Mouse (Mus musculus) CH12.LX (cell line): ENCODE results near the gene Hfe2. TPM values are rescaled to one million over a fixed set of nuclear protein-coding genes. Genes with fewer than 3 reads are reported as not detected.

Experiments
- DNase-seq: peaks from one replicate; pipeline ENCODE4 v3.0.0-alpha.2; 2013; ENCODE audit errors: extremely low read depth
- H3K27ac ChIP-seq: 2 replicates; pipeline ENCODE4 v1.5.1; 2012; ENCODE audit warnings: low read depth, mild to moderate bottlenecking, control low read depth, moderate library complexity; ENCODE audit not compliant: insufficient read depth
- H3K27me3 ChIP-seq: replicated peaks from 2 replicates; pipeline ENCODE3; 2012; ENCODE audit warnings: inconsistent platforms
- H3K36me3 ChIP-seq, 2 experiments: replicated peaks in 1 of 2; 2 replicates each; pipeline versions ENCODE3 to v1.6.1; 2012; ENCODE audit warnings: inconsistent platforms in 1 of 2, low read length in 1 of 2, mild to moderate bottlenecking in 1 of 2, mixed read lengths in 1 of 2, moderate library complexity in 1 of 2; ENCODE audit not compliant: control insufficient read depth in 1 of 2, insufficient read depth in 1 of 2
- H3K4me1 ChIP-seq, 2 experiments: 2 replicates each; pipeline ENCODE4 v1.6.1; 2012; ENCODE audit warnings: inconsistent platforms in 1 of 2, moderate library complexity in 1 of 2; ENCODE audit not compliant: insufficient read depth in 2 of 2, control insufficient read depth in 1 of 2
- H3K4me2 ChIP-seq: 2 replicates; pipeline ENCODE4 v1.6.1; 2012; ENCODE audit warnings: low read depth, mild to moderate bottlenecking, control low read depth; ENCODE audit not compliant: poor library complexity, insufficient read depth, severe bottlenecking
- H3K4me3 ChIP-seq, 3 experiments: fragments of 150-350 bp in 1 of 3; sonication (generic) in 1 of 3; replicated peaks in 1 of 3; 2 replicates each; pipeline versions ENCODE3 to v1.5.1; 2011 to 2012; ENCODE audit warnings: low read depth in 2 of 3, low read length in 2 of 3, mild to moderate bottlenecking in 2 of 3, moderate library complexity in 2 of 3, control low read depth in 1 of 3, improper control_type of control experiment in 1 of 3, inconsistent platforms in 1 of 3, mixed read lengths in 1 of 3; ENCODE audit not compliant: poor library complexity in 1 of 3
- H3K79me2 ChIP-seq: replicated peaks from 2 replicates; pipeline ENCODE4 v1.6.1; 2012; ENCODE audit warnings: mild to moderate bottlenecking, moderate library complexity; ENCODE audit not compliant: control insufficient read depth, poor library complexity, insufficient read depth, severe bottlenecking; ENCODE audit errors: extremely low read depth
- H3K9ac ChIP-seq: 2 replicates; pipeline ENCODE4 v1.6.1; 2012; ENCODE audit warnings: low read depth, mild to moderate bottlenecking, control low read depth, moderate library complexity; ENCODE audit not compliant: insufficient read depth
- H3K9me3 ChIP-seq: replicated peaks from 2 replicates; pipeline ENCODE3; 2012; ENCODE audit warnings: low read length, inconsistent platforms, mixed read lengths
- BHLHE40 ChIP-seq: IDR thresholded peaks from 2 replicates; pipeline ENCODE4 v1.6.1; 2011; ENCODE audit warnings: mild to moderate bottlenecking, low read depth, low read length, improper control_type of control experiment
- CHD1 ChIP-seq: IDR thresholded peaks from 2 replicates; pipeline ENCODE4 v1.6.1; 2012; ENCODE audit warnings: low read depth, low read length, improper control_type of control experiment, inconsistent platforms
- CHD2 ChIP-seq: IDR thresholded peaks from 2 replicates; pipeline ENCODE4 v1.6.1; 2011; ENCODE audit warnings: low read length, improper control_type of control experiment
- EP300 ChIP-seq: IDR thresholded peaks from 2 replicates; pipeline ENCODE4 v1.6.1; 2011; ENCODE audit warnings: low read length, improper control_type of control experiment
- HCFC1 ChIP-seq: IDR thresholded peaks from 2 replicates; pipeline ENCODE4 v1.6.1; 2012; ENCODE audit warnings: low read depth, mild to moderate bottlenecking, inconsistent platforms, low read length, improper control_type of control experiment
- IRF4 ChIP-seq: IDR thresholded peaks from 2 replicates; pipeline ENCODE4 v1.6.1; 2014; ENCODE audit warnings: low read depth, mild to moderate bottlenecking, inconsistent platforms, low read length, improper control_type of control experiment
- JUND ChIP-seq: conservative IDR thresholded peaks from 2 replicates; pipeline ENCODE4 v1.6.1; 2011; ENCODE audit warnings: low read depth, low read length, improper control_type of control experiment
- MAZ ChIP-seq: IDR thresholded peaks from 2 replicates; pipeline ENCODE4 v1.6.1; 2012; ENCODE audit warnings: low read depth, mild to moderate bottlenecking, inconsistent platforms, low read length, improper control_type of control experiment, moderate library complexity
- MEF2A ChIP-seq: IDR thresholded peaks from 2 replicates; pipeline ENCODE4 v1.6.1; 2014; ENCODE audit warnings: low read depth, mild to moderate bottlenecking, inconsistent platforms, low read length, improper control_type of control experiment, borderline replicate concordance
- MXI1 ChIP-seq: IDR thresholded peaks from 2 replicates; pipeline ENCODE4 v1.6.1; 2011; ENCODE audit warnings: mild to moderate bottlenecking, low read depth, low read length, improper control_type of control experiment
- MYC ChIP-seq: IDR thresholded peaks from 2 replicates; pipeline ENCODE4 v1.6.1; 2011; ENCODE audit warnings: low read depth, mild to moderate bottlenecking, improper control_type of control experiment, low read length
- NELFE ChIP-seq: IDR thresholded peaks from 2 replicates; pipeline ENCODE4 v1.6.1; 2011; ENCODE audit warnings: low read depth, low read length, improper control_type of control experiment
- PAX5 ChIP-seq: IDR thresholded peaks from 2 replicates; pipeline ENCODE4 v1.6.1; 2012; ENCODE audit warnings: low read length, inconsistent platforms, mixed read lengths
- POLR2A ChIP-seq: IDR thresholded peaks from 2 replicates; pipeline ENCODE4 v1.6.1; 2011; ENCODE audit warnings: low read depth, mild to moderate bottlenecking, improper control_type of control experiment, low read length
- POLR2AphosphoS2 ChIP-seq: IDR thresholded peaks from 2 replicates; pipeline ENCODE4 v1.6.1; 2011; ENCODE audit warnings: low read depth, low read length, improper control_type of control experiment
- RAD21 ChIP-seq: IDR thresholded peaks from 2 replicates; pipeline ENCODE4 v1.6.1; 2011; ENCODE audit warnings: low read depth, mild to moderate bottlenecking, low read length, improper control_type of control experiment, moderate library complexity
- RCOR1 ChIP-seq: conservative IDR thresholded peaks from 2 replicates; pipeline ENCODE4 v1.6.1; 2012; ENCODE audit warnings: low read depth, mild to moderate bottlenecking, inconsistent platforms, low read length, improper control_type of control experiment
- SMC3 ChIP-seq: IDR thresholded peaks from 2 replicates; pipeline ENCODE4 v1.6.1; 2011; ENCODE audit warnings: low read depth, low read length, improper control_type of control experiment
- TBP ChIP-seq: conservative IDR thresholded peaks from 2 replicates; pipeline ENCODE4 v1.6.1; 2011; ENCODE audit warnings: low read depth, low read length, improper control_type of control experiment
- ZKSCAN1 ChIP-seq: IDR thresholded peaks from 2 replicates; pipeline ENCODE4 v1.6.1; 2012; ENCODE audit warnings: low read depth, inconsistent platforms, low read length, improper control_type of control experiment, borderline replicate concordance
- ZMIZ1 ChIP-seq: IDR thresholded peaks from 2 replicates; pipeline ENCODE4 v1.6.1; 2012; ENCODE audit warnings: low read depth, mild to moderate bottlenecking, inconsistent platforms, low read length, improper control_type of control experiment
- ZNF384 ChIP-seq: IDR thresholded peaks from 2 replicates; pipeline ENCODE4 v1.6.1; 2012; ENCODE audit warnings: low read depth, low read length, improper control_type of control experiment, inconsistent platforms
- dilution Hi-C: fragments of 300-500 bp; cut with MboI; formaldehyde crosslinking; loops from 2 replicates; pipeline ENCODE4 v1.14.3; 2020; ENCODE audit warnings: low sequenced_read_pairs; ENCODE audit not compliant: extremely low pct_unique_long_range_greater_than_20kb, extremely low pct_ligation_motif_present
- in situ Hi-C: fragments of 300-500 bp; cut with MboI; formaldehyde crosslinking; loops from 3 replicates; pipeline ENCODE4 v1.14.3; 2019; ENCODE audit warnings: low sequenced_read_pairs, low pct_ligation_motif_present, low pct_unique_long_range_greater_than_20kb, mixed read lengths
- polyA plus RNA-seq: library from polyadenylated mRNA; unstranded; fragments of >175 nt; gene quantifications from 2 replicates; pipeline ENCODE4 v1.2.1, GENCODE M21; 2012; ENCODE audit warnings: low read depth; ENCODE audit not compliant: insufficient read length
- total RNA-seq, 2 experiments: library from RNA; depleted of rRNA; stranded (reverse); fragments of 300-350 nt in 1 of 2; fragments of >200 nt in 1 of 2; gene quantifications; 2 replicates each; pipeline ENCODE4 v1.2.3; 2012 to 2014

The Hfe2 gene
- total and polyA plus RNA-seq, 3 experiments = not detected

- TF ChIP-seq MEF2A (peak; percentile 88; the same call in 1 of the 2 replicates), NELFE (peak; percentile 100), BHLHE40 (peak; percentile 98)
- TF ChIP-seq, all 38 proteins: peak for 19
Measured at GRCm38 (mm10) chr3:96557694-96558093, 32.7 kb downstream of the Hfe2 start, which contains the start of gene Txnip (continued).

- peaks cover 41% of the 10 kb centered on the region for H3K79me2 ChIP-seq
- H3K4me3 ChIP-seq = peak overlapping the region; percentile 77 to 100 (median 78)
- H3K4me2 ChIP-seq = no peak overlapping the region
- no peaks in the 10 kb centered on the region for H3K27me3 ChIP-seq
- dilution Hi-C loops (no loop called here), in situ Hi-C loops (no loop called here)
- H3K36me3 ChIP-seq = peaks cover 28 to 30% of the 10 kb centered on the region in 2 experiments
- TF ChIP-seq CHD1 (peak; percentile 86; the same call in 1 of the 2 replicates), RCOR1 (0 out of 2 replicates have a peak, but pooled peaks have one; percentile 25), HCFC1 (no peak), PAX5 (no peak), CHD2 (no peak), JUND (no peak), EP300 (peak; percentile 39; the same call in 1 of the 2 replicates), IRF4 (no peak), SMC3 (no peak)
- H3K27ac ChIP-seq = peak overlapping the region; percentile 98
- no peak for DNase-seq
- peaks cover 8 to 46% of the 10 kb centered on the region in 2 experiments for H3K4me1 ChIP-seq
- H3K9ac ChIP-seq = peak overlapping the region; percentile 98
- H3K9me3 ChIP-seq = no peaks in the 10 kb centered on the region
Measured at GRCm38 (mm10) chr3:96558159-96558558, 33.2 kb downstream of the Hfe2 start.

- H3K9ac ChIP-seq = peak overlapping the region; percentile 98
- dilution Hi-C loops (no loop called here), in situ Hi-C loops (no loop called here)
- peak; percentile 41 for DNase-seq
- H3K27ac ChIP-seq = peak overlapping the region; percentile 98
- peaks cover 8 to 50% of the 10 kb centered on the region in 2 experiments for H3K4me1 ChIP-seq
- H3K4me2 ChIP-seq = peak overlapping the region; percentile 22; the same call in 1 of the 2 replicates
- no peaks in the 10 kb centered on the region for H3K27me3 ChIP-seq
- H3K9me3 ChIP-seq = no peaks in the 10 kb centered on the region
- TF ChIP-seq ZNF384 = no peak
- TF ChIP-seq POLR2A = no peak; the same call in 1 of the 2 replicates
- no peak for TF ChIP-seq NELFE
- TF ChIP-seq TBP = 0 out of 2 replicates have a peak, but pooled peaks have one; percentile 4
- TF ChIP-seq ZKSCAN1 = no peak
- TF ChIP-seq ZMIZ1 = 0 out of 2 replicates have a peak, but pooled peaks have one; percentile 37
- 0 out of 2 replicates have a peak, but pooled peaks have one; percentile 57 for TF ChIP-seq POLR2AphosphoS2
- TF ChIP-seq MAZ = no peak
- TF ChIP-seq MYC = no peak; the same call in 1 of the 2 replicates
- peak; percentile 12; the same call in 1 of the 2 replicates for TF ChIP-seq MXI1
- no peak for TF ChIP-seq RAD21
- H3K4me3 ChIP-seq = peak overlapping the region; percentile 77 to 100 (median 78)
- peaks cover 41% of the 10 kb centered on the region for H3K79me2 ChIP-seq
- H3K36me3 ChIP-seq = peaks cover 28 to 30% of the 10 kb centered on the region in 2 experiments
Measured at GRCm38 (mm10) chr3:96558668-96559196, 33.8 kb downstream of the Hfe2 start.
